Mouse (Mus musculus) thymus, adult 2 months (tissue): Measurements from ENCODE around the gene Ankrd13d.

ENCODE experiments used
- CTCF ChIP-seq: fragments of 200-500 bp; IDR thresholded peaks from 2 replicates; pipeline ENCODE4 v1.5.1; 2012; ENCODE audit warnings: mild to moderate bottlenecking, control low read depth, low read length, moderate library complexity, borderline replicate concordance; ENCODE audit not compliant: control insufficient read depth, poor library complexity, insufficient read depth; ENCODE audit errors: extremely low read depth
- POLR2A ChIP-seq: fragments of 200-500 bp; IDR thresholded peaks from 2 replicates; pipeline ENCODE4 v1.6.1; 2012; ENCODE audit warnings: mild to moderate bottlenecking, low read length, control low read depth, moderate library complexity; ENCODE audit not compliant: control insufficient read depth, poor library complexity, insufficient read depth; ENCODE audit errors: extremely low read depth

- no peak for TF ChIP-seq CTCF
- TF ChIP-seq POLR2A: no peak
Observed at GRCm38 (mm10) chr19:4319272-4319671, 36.3 kb upstream of the Ankrd13d start.
